Mouse (Mus musculus) layer of hippocampus, adult 8-10 months (tissue): ENCODE measurements around the gene Tube1. TPM values are rescaled to one million over a fixed set of nuclear protein-coding genes. Genes with fewer than 3 reads are reported as not detected.
"Not testable (repeated sequence)": the region's sequence is repeated elsewhere in the genome, so short reads cannot be mapped to it uniquely, and the experiment has no call there.

Experiments used
- DNase-seq, 2 experiments: peaks; one replicate each; pipeline ENCODE4 v3.0.0; 2022; ENCODE audit warnings: low spot score in 2 of 2
- total RNA-seq, 4 experiments: library from RNA; stranded (reverse); gene quantifications; 2 replicates each; pipeline ENCODE4 v1.2.4; 2022

Gene Tube1
- total RNA-seq, 4 experiments from 2014 or later, result 2.6 to 3.2 (median 3.1) TPM

DNA sequence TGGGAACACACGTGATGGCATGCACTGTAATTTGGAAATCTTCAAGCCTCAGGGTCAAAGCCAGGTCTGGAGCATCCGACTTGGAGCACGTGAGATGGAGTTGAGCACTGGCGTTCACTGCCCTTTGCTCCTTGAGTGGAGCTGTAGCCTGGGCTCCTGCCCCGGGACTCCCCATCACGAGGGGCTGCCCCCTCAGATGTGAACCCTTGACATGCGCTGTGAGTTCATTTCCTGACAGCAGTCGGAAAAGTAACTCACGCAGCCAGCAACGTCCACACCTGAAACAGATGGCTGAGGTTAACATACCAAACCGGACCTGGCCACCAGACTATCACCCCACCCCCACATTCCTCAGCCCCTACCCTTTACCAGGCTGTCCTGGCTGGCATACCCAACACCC, 33.8 kb downstream of the Tube1 start:
- no peak for DNase-seq

DNA sequence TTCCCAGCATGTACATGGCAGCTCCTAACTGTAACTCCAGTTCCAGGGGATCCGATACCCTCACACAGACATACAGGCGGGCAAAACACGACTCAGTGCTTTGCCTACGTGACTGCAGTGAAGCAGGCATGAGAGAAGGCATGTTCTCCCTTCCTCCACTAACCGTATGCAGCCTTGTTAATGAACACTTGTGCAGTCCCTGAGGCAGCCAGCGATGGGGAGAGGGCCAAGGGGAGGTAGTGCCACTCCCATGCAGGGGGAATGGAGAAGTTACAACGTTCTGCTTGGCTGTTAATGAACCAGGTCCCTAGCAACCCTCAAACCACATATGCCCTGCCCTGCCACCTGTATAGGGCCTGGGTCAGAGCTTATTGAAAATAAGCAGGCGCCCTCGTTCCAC, 35.9 kb downstream of the Tube1 start:
- DNase-seq, result no peak

DNA sequence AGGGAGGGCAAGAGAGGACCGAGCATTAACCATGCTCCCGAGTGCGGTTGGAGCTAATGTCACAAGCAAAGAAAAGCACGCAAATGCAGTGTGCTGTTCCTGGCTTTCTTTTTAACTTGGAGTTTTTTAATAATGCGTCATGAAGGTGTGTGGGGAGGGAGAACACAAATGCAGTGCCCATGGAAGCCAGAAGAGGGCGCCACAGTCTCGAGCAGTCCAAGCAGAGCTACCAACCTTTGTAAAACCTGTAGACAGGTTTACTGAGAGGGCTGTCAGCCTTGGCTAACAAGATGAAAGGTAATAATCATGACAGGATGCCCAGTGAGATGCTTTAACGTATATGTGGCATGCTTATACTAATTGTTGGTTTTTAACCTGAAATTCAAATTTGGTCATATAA, 36.4 kb downstream of the Tube1 start:
- DNase-seq, result peak; percentile 44 to 80

GRCm38 (mm10) chr10:39170706-39171105, 36.9 kb downstream of the Tube1 start:
- DNase-seq, result no peak

DNA sequence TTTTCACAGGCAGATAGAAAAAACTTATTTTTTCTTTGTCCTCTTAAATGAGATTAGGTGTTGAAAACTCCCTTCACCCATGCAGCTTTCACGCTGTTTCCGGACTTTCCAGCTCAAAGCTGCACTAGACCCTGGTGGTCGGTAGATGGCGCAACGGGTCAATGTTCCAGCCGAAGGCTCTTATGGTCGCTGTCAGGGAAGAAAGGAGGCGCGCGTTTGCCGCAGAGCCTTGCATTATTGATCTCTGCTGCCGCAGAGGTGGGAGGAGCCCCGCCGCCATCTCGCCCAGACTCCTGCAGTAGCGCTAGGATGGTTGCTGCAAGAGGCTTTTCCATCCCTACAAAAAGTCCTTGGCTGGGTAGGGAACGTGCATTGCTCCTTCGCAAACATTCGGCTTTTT, 37.4 kb downstream of the Tube1 start:
- DNase-seq, result peak; percentile 91 to 96

- DNase-seq, result peak; percentile 93 to 95
Measured at GRCm38 (mm10) chr10:39171603-39172539, 38.1 kb downstream of the Tube1 start.

DNA sequence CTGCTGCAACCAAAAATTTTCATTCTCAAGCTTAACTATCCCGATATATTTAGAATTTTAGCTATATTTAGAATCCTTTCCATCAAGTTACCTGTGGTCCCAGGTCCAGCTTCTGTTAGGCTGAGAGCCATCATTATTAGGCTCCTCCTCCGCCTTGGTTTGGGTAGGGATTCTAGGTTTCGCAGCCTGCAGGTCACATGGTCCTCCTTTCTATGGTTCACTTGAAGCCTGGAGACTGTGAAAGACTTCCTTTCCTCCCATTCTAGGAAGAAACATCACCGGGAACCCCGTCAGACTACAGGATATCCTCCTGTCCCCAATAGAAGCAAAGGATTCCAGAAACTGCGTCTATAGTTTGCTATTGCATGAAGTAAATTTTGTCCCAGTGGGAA, 38.8 kb downstream of the Tube1 start:
- no peak for DNase-seq

DNA sequence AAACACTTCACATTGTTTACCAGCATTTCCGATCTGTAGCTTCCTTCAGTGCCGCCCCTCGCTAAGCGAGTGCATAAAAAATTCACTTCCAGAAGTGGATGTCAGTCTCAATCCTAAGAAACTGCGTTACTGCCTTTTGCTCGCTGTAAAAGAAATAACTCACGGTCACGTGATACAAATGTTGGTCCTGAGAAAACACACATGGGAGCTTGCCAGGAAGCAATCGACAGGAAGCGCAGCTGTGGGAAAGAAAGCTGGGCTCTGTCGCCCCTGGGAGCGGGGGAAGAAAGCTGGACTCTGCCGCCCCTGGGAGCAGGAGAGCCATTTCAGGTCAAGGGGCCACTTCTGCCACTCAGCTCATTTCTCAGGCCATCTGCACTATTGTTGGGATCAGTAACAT, 39.3 kb downstream of the Tube1 start:
- DNase-seq, result no peak

GRCm38 (mm10) chr10:39176981-39177380, 43.2 kb downstream of the Tube1 start:
- no peak for DNase-seq

DNA sequence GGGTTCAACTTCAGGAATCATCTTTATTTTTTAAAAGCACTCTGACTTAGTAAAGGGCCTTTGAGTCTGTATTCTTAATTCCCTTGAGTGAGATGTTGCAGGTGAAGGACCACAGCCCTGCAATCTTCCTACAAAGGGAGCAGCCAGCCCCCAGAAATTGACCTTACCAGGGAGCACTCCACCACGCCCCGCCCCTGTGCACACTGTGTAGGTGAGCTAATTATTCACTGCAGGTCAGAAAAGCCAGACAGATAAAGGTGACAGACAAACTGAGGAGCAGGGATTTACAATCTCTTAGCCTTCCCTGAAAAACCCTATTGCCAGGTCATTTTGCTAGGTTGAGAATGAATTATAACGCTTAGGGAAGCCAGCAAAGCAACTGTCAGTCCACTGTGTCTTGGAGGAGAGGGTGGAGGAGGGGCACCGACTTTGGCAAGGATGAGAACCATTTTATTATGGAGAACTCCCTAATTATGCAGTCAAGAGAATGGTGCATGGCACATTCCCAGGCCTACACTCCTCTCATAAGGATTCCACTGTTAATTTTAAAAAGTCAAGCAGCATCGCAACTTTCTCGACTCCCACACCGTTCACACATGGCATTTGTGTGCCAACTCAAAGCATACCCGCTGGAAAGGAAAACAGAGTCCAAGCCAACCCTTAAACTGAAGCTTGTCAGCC, 51.2 kb downstream of the Tube1 start:
- DNase-seq, result peak; percentile 47 to 58

GRCm38 (mm10) chr10:39185545-39185906, 51.8 kb downstream of the Tube1 start:
- DNase-seq, result no peak

DNA sequence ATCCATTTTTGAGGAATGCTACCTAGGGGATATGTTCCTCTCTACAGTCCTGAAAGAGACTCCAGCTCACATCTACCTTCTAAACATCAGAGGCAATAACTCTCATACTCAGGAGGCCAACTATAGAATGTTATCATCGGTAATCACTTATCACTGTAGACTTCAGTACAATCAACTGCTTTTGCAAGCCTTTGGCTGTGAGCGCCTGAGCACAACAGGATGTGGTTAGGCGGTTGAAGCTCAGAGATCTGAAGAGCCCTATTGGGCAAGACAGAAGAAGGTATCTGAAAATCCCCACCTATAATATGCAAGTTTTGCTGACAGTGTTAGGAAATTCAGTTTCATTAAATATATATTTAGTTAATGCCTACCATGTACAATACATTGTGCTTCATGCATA, 58.9 kb downstream of the Tube1 start:
- no peak for DNase-seq

GRCm38 (mm10) chr10:39198216-39198615, 64.4 kb downstream of the Tube1 start:
- not testable (repeated sequence) for DNase-seq

Other genes with a start within 250 kb of the Tube1 start
- 1 to 10 TPM; 4.8 to 8.1 (median 5.8) TPM for gene Lama4, start 168.5 kb upstream of the Tube1 start, total RNA-seq
- 10 to 100 TPM; 11.0 to 16.4 (median 13.0) TPM for gene Fam229b, start 62 bp upstream of the Tube1 start, total RNA-seq
- under 1 TPM in 2 of 4 experiments, not detected in 2; 0.23 to 0.33 TPM for gene Ccn6, start 29.8 kb downstream of the Tube1 start, total RNA-seq
- 100 to 1,000 TPM; 113 to 122 (median 118) TPM for gene Fyn, start 234.9 kb downstream of the Tube1 start, total RNA-seq